Mouse (Mus musculus) erythroblast, embryonic 14.5 days (primary cell): ENCODE data around the gene Braf. TPM values are rescaled to one million over a fixed set of nuclear protein-coding genes. Genes with fewer than 3 reads are reported as not detected.

ENCODE experiments used
- H3K27me3 ChIP-seq: 2 replicates; pipeline ENCODE4 v1.6.1; 2012; ENCODE audit warnings: inconsistent platforms; ENCODE audit not compliant: control insufficient read depth
- H3K36me3 ChIP-seq: 2 replicates; pipeline ENCODE4 v1.6.1; 2012; ENCODE audit warnings: mild to moderate bottlenecking, inconsistent platforms; ENCODE audit not compliant: control insufficient read depth
- H3K4me1 ChIP-seq: 2 replicates; pipeline ENCODE4 v1.6.1; 2012; ENCODE audit warnings: inconsistent platforms; ENCODE audit not compliant: control insufficient read depth
- H3K4me3 ChIP-seq: replicated peaks from 2 replicates; pipeline ENCODE3; 2012; ENCODE audit warnings: moderate library complexity, mild to moderate bottlenecking, inconsistent platforms
- H3K9me3 ChIP-seq: 2 replicates; pipeline ENCODE4 v1.6.1; 2012; ENCODE audit warnings: low read length, inconsistent platforms, mixed read lengths; ENCODE audit not compliant: control insufficient read depth
- GATA1 ChIP-seq: IDR thresholded peaks from 2 replicates; pipeline ENCODE4 v1.6.1; 2012; ENCODE audit warnings: low read length, inconsistent platforms, mixed read lengths
- TAL1 ChIP-seq: IDR thresholded peaks from 3 replicates; pipeline ENCODE4 v1.6.1; 2012; ENCODE audit warnings: low read length, inconsistent platforms, mixed read lengths
- polyA plus RNA-seq: library from polyadenylated mRNA; stranded (reverse); fragments of >175 nt; gene quantifications from 2 replicates; pipeline ENCODE4 v1.2.3, GENCODE M21; 2012

The Braf gene
- polyA plus RNA-seq, 1 experiment, result 0.10 TPM

DNA sequence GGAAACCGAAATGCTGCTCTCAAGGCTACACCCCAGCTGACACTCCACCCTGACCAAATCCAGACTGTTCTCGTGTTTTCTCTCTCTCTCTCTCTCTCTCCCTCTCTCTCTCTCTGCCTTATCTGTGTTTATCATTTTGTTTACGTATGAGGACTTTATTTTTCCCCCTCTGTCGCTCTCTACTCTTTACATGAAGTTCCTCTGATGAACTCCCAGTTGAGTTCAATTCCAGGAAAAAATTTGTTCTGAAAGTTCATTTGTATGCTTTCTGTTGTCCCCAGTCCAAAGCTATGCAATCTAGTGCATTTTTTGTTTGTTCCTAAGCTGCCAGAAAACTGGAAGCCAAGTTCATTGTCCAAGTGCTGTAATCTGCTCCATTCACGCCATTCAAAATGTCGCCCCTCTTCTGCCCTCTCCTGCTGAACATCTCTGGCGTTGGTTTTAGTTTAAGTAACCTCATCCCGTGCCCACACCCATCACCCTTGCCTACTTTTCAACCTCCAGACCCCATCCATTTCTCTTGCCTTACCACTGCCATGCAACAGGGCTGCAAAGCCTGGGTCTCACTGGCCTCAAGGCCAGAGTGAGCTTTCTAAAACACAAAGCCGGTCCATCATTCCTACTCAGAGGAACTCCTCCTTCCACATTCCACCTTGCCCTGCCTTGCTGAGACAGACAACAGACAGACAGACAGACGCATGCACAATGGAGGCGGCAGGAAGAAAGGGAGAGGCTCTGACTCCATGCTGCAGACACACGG lies 170.2 kb downstream of the Braf start:
- no peak overlapping the region for H3K4me3 ChIP-seq
- TF ChIP-seq TAL1, result no peak
- TF ChIP-seq GATA1, result no peak
- H3K4me1 ChIP-seq, result no peaks in the 10 kb centered on the region
- H3K9me3 ChIP-seq, result no peaks in the 10 kb centered on the region
- no peaks in the 10 kb centered on the region for H3K36me3 ChIP-seq
- H3K27me3 ChIP-seq, result peaks cover 61% of the 10 kb centered on the region

Other genes starting within 250 kb of the Braf start
- not detected in 2 replicates for gene Dennd2a, start 167.6 kb downstream of the Braf start, polyA plus RNA-seq
- 0.23 and 0.31 TPM in 2 replicates for gene Adck2, start 151.6 kb downstream of the Braf start, polyA plus RNA-seq
- not detected in 2 replicates for gene Gm42420, start 139.7 kb downstream of the Braf start, polyA plus RNA-seq
- gene Ndufb2, start 132.9 kb downstream of the Braf start, polyA plus RNA-seq, result 43.0 and 48.6 TPM in 2 replicates
- gene Mrps33, start 85.5 kb upstream of the Braf start, polyA plus RNA-seq, result 0.42 and 0.60 TPM in 2 replicates
- 0.01 TPM in 1 of 2 replicates, not detected in the other for gene Tmem178b, start 147.8 kb upstream of the Braf start, polyA plus RNA-seq